ENCODE assay signal across 31 mouse cellular contexts in the genomic region with DNA sequence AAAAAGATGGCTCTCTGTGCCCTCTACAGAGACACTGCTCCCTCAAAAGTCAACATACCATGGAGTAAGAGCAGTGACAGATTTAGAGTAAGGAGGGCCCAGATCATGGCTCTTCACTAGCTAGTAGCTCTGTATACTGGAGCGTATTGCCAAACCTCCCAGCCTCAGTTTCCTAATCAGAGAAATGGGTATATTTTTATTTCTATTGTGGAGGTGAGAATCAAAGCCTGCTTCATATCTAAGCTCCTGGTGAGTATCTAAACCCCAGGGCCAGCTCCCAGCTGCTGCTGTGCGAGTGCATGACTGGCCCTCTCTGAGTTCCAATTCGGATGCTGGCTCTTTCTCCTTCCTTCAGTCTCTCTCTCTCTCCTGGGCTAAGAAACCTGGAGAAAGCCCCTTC. TPM values are rescaled to one million over a fixed set of nuclear protein-coding genes. Genes with fewer than 3 reads are reported as not detected.
A peak's percentile ranks its signal among the peaks of the same experiment; 100 is the strongest.
DNase-seq lines count a peak whose midpoint lies in the region; ATAC-seq lines count a peak whose summit lies in the region.
"Had no signal": no experiment of that assay in that cellular context is flagged by ENCODE, and none has a peak within 500 bp of the region (broad histone marks: within the 10 kb centered on the region; RNA-seq: fewer than 3 reads in every experiment).

Gene Tac2, plus strand, starts transcription at position 301 of the 400 bp plus-strand sequence.

- DNase-seq in left cerebral cortex, adult 8-10 months (ENCODE audit: low spot score in 2 of 2), result no peak
- no peak for DNase-seq in left cerebral cortex, postnatal 4 days
- no peak for DNase-seq in left cerebral cortex, postnatal 10 days (ENCODE audit: extremely low spot score in 1 of 2, low spot score in 2 of 2)
- DNase-seq in cerebellum, adult 8-10 months, result no peak
- DNase-seq: adrenal gland, adult 8-10 months; cerebellum, adult 11-12 months; cerebellum, postnatal 25 days; embryo, embryonic 11 days; gastrocnemius, postnatal 36 days; kidney, adult 9 months; kidney, postnatal 14 days; layer of hippocampus, postnatal 36 days; lung, adult 2 months; lung, postnatal 14 days; thymus, adult 18-20 months; thymus, postnatal 36 days had no signal

- peak within 1 kb of the TSS; percentile 49 for H3K4me3 ChIP-seq in erythroblast, embryonic 14.5 days (replicated peaks)
- peak within 1 kb of the TSS; percentile 21; the same call in 1 of the 2 replicates for H3K4me3 ChIP-seq in liver, embryonic 15.5 days (replicated peaks)
- H3K4me3 ChIP-seq: forebrain, embryonic 10.5 days; intestine, embryonic 15.5 days; layer of hippocampus, adult 2 months; midbrain, embryonic 12.5 days had no signal

- WGBS in liver, embryonic 15.5 days (ENCODE audit: insufficient replicate concordance), result 53% methylated on average over 3 of the region's 3 CpGs

- H3K27ac ChIP-seq in liver, embryonic 15.5 days (replicated peaks), result no peak within 1 kb of the TSS
- H3K27ac ChIP-seq: forebrain, embryonic 10.5 days; intestine, embryonic 15.5 days; layer of hippocampus, adult 2 months; midbrain, embryonic 12.5 days had no signal

- peaks cover 9% of the 10 kb centered on the region for H3K36me3 ChIP-seq in erythroblast, embryonic 14.5 days (ENCODE audit: control insufficient read depth)
- H3K36me3 ChIP-seq in liver, embryonic 15.5 days (replicated peaks), result no peaks in the 10 kb centered on the region
- H3K36me3 ChIP-seq: forebrain, embryonic 10.5 days; intestine, embryonic 15.5 days; midbrain, embryonic 12.5 days had no signal

- ATAC-seq in erythroblast, adult 5-6 weeks (replicated peaks; ENCODE audit: low FRiP score, poor library complexity, severe bottlenecking), result no peak
- no peak for ATAC-seq in liver, embryonic 15.5 days (ENCODE audit: insufficient read depth)
- ATAC-seq: activated CD4-positive, CD25-positive, alpha-beta regulatory T cell, adult 4 months; forebrain, embryonic 16.5 days; hindbrain, embryonic 16.5 days; intestine, embryonic 15.5 days had no signal

- H3K9ac ChIP-seq in liver, embryonic 15.5 days, result no peak within 1 kb of the TSS
- H3K9ac ChIP-seq: intestine, embryonic 15.5 days; midbrain, embryonic 12.5 days had no signal

- H3K9me3 ChIP-seq in erythroblast, embryonic 14.5 days (ENCODE audit: control insufficient read depth, low read length), result no peaks in the 10 kb centered on the region
- H3K9me3 ChIP-seq in liver, embryonic 15.5 days (replicated peaks), result no peaks in the 10 kb centered on the region
- H3K9me3 ChIP-seq: forebrain, embryonic 10.5 days; intestine, embryonic 15.5 days; midbrain, embryonic 12.5 days had no signal

- H3K27me3 ChIP-seq in erythroblast, embryonic 14.5 days (ENCODE audit: control insufficient read depth), result peaks cover 55% of the 10 kb centered on the region
- peaks cover 56% of the 10 kb centered on the region for H3K27me3 ChIP-seq in liver, embryonic 15.5 days

- intact Hi-C loops in left cerebral cortex, postnatal 4 days (cut with DNase I), result no loop called here
- intact Hi-C loops in left cerebral cortex, postnatal 10 days (cut with DNase I), result no loop called here

- peaks cover 69% of the 10 kb centered on the region for H3K4me1 ChIP-seq in erythroblast, embryonic 14.5 days (ENCODE audit: control insufficient read depth)
- peaks cover 53% of the 10 kb centered on the region for H3K4me1 ChIP-seq in liver, embryonic 15.5 days (replicated peaks)

- peak within 1 kb of the TSS; percentile 46 for H3K4me2 ChIP-seq in liver, embryonic 15.5 days
- H3K4me2 ChIP-seq: intestine, embryonic 15.5 days; midbrain, embryonic 12.5 days had no signal

RNA-seq across cellular contexts. Expression of gene Tac2, which starts in this region (rescaled TPM):
- polyA plus RNA-seq in erythroblast, embryonic 14.5 days (2012), result 7.2 and 9.6 TPM in 2 replicates
- 6.9 and 8.3 TPM in 2 replicates for total RNA-seq in erythroblast, adult 5-6 weeks (2015; ENCODE audit: low replicate concordance)
- total RNA-seq in erythroblast, adult 5-6 weeks (2017; ENCODE audit: low replicate concordance), result 3.3 and 4.5 TPM in 2 replicates
- 10 to 100 TPM; 13.0 to 20.5 (median 16.5) TPM for total RNA-seq in left cerebral cortex, adult 8-10 months (2022)
- 1 to 10 TPM; 2.8 to 4.3 TPM for total RNA-seq in left cerebral cortex, postnatal 4 days (2021)
- 10 to 100 TPM; 14.5 to 17.8 TPM for total RNA-seq in left cerebral cortex, postnatal 10 days (2021)
- 15.3 and 18.4 TPM in 2 replicates for polyA plus RNA-seq in liver, embryonic 15.5 days (2015; fragmentation: Nextera tagmentation; extraction: Ambion mirVana)
- total RNA-seq: adrenal gland, adult 8-10 months; gastrocnemius, postnatal 36 days; heart, adult 8-10 months; hematopoietic stem cell, adult 5-6 weeks; monocyte, adult 5-6 weeks; neutrophil, adult 5-6 weeks had no signal
- polyA plus RNA-seq: activated CD4-positive, CD25-positive, alpha-beta regulatory T cell, adult 4 months; embryonic facial prominence, embryonic 14.5 days; forebrain, embryonic 10.5 days; lung, adult 2 months; midbrain, embryonic 12.5 days had no signal
